Mouse (Mus musculus) mouse trophoblast stem cell (cell line): ENCODE measurements at regions not wholly inside any gene's neighbourhood (a gene's known extent, or its start where the extent isn't known, plus 50 kb on each side); places are given as distances from the start of the nearest gene placed in this dataset.

Experiments
- in situ Hi-C, 2 experiments: fragments of 300-500 bp; cut with MseI, MboI; formaldehyde crosslinking; loops; 2 replicates in 1 of 2; 3 replicates in 1 of 2; pipeline ENCODE4 v1.15.1; 2025

DNA sequence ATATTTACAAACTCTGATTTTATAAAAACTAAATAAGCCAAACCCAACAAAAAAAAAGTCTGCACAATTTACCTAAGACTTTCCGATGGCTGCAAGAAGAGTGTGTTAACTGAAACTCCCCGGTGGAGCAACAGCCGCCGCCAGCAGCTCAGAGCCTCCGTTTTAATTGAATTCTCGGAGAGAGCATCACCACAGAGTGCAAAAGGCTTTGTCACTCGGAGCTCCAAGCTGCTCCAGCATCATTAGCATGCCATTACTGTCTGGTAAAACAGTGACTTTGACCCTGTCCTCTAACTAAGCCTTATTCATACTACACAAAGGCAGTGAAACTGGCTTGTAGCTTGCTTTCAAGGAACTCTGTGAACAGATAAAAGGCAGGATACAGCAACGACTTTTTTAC is 176.5 kb downstream of the Efnb2 start:
- in situ Hi-C loops, result no loop called here

DNA sequence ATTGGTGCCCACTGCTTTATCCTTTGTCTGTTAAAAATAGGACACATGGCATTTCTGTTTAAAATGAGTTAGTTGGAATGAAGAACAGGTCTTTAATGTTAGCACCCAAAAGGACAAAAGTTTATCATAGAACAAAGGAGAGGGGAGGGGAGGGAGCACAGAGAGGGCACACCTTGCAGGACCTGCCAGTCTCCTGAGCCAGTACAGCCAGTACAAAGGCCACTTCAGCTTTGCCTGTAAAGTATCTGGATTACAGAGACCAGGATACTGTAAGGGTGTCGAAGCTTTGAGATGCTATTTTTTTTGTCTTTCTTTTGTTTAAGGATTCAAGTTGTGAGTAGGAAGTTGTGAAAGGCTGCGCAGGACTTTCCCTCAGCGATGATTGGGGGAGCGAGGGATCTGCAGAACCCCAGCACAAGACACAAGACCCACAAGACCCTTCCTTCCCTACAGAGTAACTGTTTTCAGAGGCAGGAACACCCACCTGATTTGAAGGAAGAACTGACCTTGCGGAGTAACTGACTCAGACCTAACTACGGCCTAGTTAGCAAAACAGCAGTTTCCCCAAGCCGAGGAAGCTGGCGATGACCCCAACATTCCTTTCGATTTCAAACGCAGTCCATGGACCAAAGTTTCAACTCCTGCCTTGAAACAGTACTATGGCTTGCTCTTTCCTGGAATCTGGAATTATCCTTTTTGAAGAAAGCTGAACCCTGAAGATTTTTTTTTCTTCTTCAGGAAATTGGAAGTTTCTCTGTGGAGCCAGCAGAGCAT is 178.1 kb downstream of the Efnb2 start:
- in situ Hi-C loops, result no loop called here

DNA sequence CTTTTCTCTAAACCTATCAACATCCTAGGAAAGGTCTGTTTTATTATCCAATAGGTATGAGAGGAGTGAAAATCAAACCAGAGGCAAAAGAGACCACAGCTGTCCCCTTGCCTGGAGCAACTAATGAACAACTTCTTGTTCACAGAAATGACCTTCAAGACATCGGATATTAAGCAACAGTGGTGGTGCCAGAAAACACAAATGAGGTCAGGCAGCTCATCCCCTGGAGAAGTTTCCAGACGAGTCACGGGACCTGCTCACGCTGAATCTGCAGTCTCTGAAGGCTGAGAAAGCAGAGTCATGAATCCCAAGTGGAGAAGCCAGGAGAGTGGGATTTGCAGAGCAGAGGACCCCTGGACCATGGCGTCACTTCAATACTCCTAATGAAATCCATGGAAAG is 183.6 kb downstream of the Efnb2 start:
- in situ Hi-C loops, result no loop called here

DNA sequence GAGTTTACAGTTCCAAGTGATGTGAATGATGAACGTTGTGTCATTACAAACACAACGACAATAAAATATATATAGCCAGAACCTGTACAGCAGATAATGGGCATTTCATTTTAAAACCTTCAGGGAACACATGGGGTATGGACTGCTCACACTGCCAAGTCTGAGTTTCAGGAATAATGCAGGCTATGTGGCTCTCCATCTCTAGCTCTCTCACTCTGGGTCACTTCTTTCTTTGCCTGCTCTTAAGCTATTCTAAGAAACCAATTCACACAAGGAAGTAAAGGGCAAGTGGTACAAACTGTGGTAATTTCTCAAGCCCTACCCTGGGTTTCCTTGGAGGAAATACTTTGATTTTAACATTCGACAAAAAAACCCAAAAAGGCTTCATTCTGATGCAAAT is 192.5 kb downstream of the Efnb2 start:
- in situ Hi-C loops, result no loop called here

DNA sequence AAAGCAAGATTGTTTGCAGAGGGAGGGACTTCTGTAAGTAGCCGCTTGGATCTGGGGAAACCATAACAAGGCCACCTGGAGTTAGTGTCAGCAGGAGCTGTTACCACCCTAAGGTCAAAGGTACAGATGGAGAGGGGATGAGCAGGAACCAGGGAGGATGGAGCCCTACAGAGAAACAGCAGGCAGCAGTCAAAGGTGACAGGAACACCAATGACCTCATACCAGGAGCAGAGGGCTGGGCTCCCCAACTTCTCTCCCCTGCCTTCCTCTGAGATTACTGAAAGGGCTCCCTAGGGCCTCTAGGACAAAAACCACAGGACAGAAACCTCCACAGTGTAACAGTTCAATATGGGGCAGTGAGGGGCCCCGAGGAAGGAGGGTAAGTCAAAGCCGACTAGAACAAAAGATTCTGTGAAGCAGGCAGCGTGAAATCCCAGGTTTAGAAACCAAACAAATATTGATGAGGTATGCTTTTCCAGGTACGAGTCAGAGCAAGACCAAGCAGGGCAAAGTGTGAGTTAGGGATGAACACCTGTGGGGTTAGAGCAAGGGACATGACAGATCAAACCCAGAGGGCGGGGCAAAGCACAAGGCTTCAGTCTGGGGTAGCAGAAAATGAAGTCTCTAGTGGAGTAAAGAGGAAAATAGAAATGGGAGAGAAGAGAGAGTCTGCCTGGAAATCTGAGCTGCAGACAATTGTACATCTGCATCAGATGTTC is 194.4 kb downstream of the Efnb2 start:
- in situ Hi-C loops, result no loop called here

DNA sequence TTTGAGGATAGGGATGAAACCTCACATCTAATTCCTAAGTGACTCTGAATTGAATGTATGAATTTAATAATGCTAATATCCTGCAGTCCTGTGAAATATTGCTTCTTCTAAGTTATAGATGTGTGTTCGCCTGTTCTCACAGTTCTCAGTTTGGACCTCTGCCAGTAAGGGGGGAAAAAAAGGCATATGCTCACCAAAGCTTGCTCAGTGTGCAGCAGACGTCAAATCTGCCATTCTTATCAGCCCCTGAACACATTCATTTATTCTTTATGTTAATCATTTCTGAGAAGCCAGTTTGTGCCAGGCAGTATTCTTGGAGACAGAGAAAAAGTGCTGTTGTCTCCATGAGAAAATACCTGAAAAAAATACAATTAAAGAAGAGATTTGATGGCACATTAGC is 198.6 kb downstream of the Efnb2 start:
- in situ Hi-C loops, result no loop called here

DNA sequence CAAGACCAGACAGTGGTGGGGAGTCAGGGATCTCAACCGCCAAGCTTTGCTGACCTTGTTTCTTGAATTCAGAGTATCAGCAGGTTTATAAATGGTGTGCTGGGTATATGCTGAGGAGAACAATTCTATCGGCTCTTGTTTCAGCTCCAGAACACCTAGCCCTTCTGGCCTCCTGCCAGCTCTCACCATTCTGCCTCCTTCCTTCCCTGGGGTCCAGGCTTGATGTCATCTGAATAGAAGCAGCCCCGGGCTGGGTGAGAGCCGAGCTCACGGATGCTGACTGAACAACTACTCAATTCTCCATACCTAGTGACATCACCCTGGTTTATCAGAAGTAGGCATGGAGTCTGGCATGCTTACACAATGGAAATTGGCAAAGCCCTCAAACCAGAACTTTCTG is 203.5 kb downstream of the Efnb2 start:
- in situ Hi-C loops, result no loop called here

DNA sequence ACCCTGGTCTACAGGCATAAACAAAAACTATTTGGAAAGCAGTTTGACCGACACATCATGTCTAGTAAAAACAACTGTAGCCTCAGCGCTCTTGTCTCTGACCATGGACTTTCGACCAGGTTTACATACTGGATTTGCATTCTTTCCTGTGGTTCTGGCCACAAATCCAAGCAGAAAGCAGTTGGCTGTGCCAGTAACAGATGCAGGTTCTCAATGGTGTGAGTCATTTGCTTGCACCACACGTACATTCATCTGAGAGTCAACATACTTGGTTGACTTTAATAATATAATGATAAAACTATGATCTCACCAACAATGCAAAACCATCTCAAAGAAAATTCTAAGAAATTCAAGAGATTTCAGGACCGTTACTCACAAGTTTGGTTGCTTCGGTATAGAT is 207.1 kb downstream of the Efnb2 start:
- in situ Hi-C loops, result no loop called here

DNA sequence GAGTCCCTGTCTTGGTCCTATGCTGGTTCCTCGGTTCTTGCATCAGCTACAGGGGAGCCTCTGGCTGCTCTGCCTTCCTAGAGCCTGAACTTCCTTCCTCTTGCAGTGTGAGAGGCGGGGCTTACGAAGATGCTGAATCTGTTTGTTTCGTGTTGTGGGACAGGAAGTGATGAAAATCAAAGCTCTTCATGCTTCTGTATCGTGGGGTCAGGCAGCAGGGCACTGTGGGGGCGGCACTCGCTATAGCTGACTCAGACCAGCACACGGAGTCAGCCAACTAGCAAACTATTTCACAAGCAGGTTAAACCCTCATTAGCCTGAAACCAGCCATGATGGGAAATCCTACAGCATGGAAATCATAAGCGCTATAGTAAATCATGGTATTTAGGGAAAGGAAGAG is 208.8 kb downstream of the Efnb2 start:
- in situ Hi-C loops, result no loop called here

DNA sequence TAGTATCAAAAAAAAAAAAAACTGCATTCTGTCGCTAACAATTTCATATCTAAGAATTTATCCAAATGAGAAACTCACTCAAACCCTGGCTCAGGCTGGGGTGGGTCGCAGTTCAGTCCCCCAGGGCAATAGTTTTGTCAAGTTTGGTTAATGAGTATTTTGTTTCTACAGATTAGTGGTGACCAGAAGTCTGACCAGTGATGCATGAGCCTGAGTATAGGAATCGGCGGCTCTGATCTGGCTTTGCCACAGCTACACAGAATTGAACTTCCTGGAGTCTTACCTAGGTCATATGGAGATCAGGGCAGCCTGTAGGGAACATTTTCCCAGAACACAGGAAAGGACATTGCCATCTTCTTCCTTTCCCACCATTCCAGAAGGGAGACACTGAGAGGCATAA is 212.1 kb downstream of the Efnb2 start:
- in situ Hi-C loops, result no loop called here

DNA sequence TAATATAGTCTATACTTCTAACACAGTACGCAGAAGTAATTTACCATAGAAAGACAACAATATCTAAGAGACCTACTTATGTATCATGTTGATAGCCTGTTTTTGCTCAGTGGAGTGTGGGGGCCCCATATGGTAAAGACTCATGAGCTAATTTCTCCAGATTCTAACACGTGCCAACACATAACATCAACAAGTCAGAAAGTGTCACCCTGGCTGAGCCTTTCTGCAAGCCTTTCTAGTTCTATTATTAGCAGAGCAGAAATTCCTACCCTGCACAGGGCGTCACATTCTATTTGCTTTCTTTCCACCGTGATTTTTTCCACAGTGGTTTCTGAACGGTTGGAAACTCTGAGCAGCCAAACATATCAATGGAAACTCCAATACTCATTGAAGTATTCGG is 219.5 kb downstream of the Efnb2 start:
- in situ Hi-C loops, result no loop called here

DNA sequence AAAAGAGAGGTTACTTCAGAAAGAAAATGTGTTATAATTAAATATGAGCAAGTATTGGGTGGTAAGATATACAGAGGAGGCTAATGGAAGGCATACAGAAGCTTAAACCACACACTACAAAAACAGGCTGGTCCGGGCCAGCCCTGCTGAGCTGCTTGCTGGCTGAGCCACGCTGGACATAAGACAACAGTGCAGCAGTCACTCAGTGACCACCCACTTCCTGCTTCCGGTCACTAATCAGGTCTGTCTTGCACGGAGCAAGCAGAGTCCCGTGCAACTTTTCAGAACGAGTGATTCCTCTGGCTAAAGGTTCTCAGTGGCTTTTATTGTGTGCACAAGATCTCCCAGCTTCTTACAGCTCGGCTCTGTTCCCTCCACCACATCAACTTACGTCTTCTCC is 220.1 kb downstream of the Efnb2 start:
- in situ Hi-C loops, result no loop called here

DNA sequence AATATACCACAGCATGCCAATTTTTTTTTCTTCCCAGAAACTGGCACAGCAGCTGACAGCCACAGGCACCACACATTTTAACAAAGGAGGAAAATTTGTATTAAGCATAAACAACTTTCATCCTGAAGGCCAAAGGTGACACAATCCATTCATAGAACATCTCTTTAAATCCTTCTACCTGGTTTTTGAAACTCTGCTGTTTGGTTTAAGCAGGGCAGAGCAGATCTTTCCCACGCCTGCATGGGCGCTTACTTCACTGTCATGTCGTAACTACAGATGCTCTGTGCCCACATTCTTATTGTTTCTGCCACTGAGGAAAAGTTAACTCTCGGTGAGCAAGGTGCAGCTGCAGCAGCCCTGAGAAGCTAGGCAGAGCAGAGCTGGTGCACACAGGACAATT is 234.8 kb downstream of the Efnb2 start:
- in situ Hi-C loops, result no loop called here

DNA sequence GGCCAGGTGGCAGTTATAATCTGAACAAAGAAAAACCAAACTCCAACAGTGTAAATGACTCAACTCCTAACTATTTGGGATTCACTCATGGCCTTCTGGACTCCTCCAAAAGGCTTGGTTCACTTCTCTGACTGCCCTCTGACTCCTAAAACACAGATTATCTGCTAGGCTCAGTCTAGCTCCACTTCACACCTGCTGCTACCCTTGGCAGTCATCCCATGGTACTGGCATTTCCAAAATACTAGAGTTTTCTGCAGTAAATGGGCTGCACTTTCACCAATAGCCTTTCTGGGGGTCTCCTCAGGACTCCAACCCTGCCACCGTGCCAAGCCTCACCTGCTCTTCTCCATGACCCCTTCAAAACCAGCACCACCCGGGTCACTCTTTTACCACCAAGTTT is 237.6 kb downstream of the Efnb2 start:
- in situ Hi-C loops, result no loop called here

DNA sequence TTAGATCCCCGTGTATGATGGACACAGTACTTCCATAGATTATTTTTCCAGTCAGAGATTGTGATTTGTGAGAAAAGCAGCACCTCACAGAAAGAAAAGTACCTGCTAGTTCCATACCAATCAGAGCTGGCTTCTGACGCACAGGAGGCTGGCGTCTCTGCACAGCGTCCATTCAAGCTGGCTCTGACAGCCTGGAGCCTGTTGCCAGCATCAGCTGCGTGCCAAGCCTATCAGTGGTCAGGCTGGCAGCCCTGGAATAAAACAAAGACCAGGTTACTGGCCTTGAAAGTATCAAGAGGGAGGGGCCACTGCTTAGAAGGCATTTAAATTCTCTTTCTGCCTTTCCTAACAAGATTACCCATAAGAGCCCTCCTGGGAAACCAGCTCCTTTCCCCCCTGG is 239.3 kb downstream of the Efnb2 start:
- in situ Hi-C loops, result no loop called here

DNA sequence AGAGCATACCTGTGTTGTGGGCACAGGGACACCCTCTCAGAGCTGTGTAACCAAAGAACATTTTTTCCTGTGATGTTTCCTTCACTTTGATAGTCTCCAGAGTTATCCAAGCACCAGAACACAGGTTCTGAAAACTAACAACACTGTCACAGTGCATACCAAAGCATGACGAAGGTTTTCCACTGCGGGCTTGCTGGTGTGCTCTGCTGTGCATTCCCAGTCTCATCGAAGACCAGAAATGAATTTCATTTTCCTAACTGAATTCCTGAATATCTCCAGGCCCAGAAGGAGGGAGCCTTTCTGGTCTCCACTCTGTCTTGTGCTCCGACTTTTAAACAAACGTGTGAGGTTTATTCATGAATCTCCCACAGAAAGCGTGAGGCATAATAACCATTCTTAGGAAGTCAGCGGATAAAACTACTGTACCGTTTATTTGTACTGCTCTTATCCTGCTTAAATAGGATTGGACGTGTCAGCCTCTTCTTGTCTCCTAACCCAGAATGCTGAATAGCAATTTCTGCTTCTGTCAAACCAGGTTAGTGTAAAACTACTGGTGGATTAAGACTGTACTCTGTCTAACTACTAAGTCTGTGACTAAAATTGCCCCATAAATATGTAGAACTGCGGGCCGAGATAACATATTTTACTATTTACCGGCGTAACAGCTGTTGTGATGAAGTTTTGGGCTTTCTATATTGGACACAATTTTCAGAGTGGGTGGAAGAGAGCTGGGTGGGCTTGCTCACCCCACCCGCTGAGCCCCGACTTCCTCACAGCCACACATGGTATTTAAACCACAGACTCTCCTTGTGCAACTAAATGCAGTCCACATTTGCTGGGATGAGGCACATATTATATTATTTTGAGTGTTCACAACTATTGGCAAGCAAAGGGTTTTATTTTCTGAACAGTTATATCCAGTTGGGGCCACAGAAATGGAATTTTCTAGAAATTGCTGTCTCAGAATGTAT is 241.4 kb downstream of the Efnb2 start:
- in situ Hi-C loops, result no loop called here

DNA sequence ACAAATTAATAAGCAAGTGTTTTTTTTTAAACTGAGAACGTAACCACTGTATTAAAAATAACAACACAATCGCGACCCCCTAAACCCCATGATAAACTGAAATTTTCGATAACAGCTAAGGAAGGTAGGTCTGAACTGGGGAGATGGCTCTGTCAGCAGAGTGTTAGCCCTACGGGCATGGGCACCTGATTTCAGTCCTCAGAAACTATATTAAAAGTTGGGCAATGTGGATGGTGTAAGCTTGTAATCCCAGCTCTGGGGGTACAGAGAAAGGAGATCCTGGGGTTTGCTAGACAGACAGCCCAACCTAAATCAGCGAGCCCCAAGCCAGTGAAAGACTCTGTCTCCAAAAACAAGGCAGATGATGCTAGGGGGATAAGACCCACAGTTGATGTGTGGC is 242.1 kb downstream of the Efnb2 start:
- in situ Hi-C loops, result no loop called here

DNA sequence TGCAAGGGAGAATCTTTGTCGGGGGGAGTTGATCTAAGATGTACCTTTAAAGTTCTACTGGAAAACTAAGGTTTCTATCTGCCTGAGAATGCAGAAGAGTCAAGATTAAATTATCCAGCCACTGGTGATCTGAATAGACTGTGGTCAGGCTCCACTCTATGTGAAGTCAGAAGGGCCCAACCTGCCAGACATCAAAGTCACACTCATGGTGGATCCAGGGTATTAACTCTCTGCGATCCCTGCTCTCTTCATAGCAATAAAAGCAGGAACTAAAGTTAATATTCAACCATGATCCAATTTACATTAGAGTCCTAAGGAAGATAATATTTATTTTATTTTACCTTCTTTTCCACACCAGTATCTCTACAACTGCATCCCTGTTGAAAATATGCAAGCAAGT is 242.5 kb downstream of the Efnb2 start:
- in situ Hi-C loops, result no loop called here

DNA sequence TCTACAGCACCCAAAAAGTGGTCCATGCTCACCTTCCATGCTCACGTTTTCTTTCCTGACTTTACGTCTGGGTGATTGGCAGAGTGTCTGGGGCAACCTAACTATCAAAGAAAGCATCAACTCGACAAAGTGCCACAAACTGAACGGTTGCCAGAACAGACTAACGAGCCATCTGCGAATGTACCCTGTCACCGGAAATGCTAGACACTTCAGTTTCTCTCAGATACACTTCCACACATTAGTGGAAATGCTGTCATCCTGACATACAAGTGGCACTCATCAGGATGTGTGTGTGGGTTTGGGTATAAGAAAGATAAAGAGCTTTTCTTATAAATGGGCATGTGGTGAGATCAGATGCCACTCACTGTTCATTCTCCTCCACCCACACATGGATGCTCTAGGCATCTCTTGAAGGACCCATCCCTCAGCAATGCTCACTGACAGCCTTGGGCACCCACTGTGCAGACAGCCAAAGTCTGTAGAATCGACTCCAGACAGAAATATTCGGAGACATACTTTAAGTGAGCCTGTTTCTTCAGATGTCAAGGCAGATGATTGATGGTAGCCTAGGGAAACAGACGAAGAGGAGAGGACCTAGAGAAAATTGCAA is 244.8 kb downstream of the Efnb2 start:
- in situ Hi-C loops, result no loop called here

DNA sequence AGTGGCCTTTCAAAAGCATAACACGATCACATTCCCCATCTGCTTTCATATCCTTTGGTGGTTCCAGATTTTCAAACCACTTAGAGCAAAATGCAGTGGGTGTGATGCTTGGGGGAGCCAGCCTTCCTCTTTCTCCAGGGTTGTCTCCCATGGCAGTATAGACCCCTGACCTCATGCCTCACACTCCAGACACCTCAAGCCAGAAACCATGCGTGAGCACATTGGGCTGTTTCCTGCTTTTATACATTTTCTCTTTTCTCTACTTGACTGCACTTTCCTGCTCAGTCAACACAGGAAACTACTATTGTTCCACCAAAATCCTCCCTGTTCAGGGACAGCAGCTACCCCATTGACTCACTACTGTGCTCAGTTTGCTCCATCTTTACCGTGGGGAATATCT is 253.7 kb downstream of the Efnb2 start:
- in situ Hi-C loops, result no loop called here

DNA sequence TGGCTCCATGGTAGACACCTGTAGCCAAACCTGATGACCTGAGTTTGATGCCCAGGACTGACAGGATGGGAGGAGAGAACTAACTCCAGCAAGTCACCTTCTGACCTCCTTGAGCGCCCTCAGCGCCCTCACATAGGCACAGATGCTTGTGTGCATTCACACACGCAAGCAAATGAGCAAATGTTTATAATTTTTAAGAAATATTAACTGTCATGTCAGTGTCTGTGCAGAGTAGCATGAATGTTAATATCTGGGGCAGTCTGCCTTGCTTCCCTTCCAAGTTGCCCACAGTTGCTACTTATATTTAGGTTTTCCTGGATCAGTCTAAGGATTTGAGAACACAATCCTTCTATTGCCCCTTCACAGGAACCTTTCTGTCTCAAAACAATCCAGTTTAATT is 257.6 kb downstream of the Efnb2 start:
- in situ Hi-C loops, result no loop called here

DNA sequence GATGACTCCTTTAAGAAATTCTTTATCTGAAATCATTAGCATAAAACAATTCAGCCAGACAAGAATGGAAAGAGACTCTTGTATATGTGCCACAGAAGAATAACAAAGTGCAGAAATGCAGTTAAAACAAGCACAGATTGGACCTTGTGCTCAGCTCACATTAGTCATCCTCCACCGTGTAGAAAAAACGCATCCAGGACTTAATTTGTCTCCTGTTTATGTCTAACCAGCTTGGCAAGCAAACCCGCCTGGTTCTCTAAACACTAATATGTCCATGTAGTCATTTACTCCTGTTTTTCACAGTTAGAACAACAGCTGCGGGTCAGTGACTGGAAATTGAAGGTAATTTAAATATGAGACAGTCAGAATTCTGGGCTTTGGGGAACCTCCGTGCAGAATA is 268.7 kb downstream of the Efnb2 start:
- in situ Hi-C loops, result no loop called here
